Mouse (Mus musculus): ENCODE results near the gene Rnf220. TPM values are rescaled to one million over a fixed set of nuclear protein-coding genes. Genes with fewer than 3 reads are reported as not detected.

The Rnf220 gene
- polyA plus RNA-seq, 1 experiment from 2014 or later: 97.1 TPM

DNA sequence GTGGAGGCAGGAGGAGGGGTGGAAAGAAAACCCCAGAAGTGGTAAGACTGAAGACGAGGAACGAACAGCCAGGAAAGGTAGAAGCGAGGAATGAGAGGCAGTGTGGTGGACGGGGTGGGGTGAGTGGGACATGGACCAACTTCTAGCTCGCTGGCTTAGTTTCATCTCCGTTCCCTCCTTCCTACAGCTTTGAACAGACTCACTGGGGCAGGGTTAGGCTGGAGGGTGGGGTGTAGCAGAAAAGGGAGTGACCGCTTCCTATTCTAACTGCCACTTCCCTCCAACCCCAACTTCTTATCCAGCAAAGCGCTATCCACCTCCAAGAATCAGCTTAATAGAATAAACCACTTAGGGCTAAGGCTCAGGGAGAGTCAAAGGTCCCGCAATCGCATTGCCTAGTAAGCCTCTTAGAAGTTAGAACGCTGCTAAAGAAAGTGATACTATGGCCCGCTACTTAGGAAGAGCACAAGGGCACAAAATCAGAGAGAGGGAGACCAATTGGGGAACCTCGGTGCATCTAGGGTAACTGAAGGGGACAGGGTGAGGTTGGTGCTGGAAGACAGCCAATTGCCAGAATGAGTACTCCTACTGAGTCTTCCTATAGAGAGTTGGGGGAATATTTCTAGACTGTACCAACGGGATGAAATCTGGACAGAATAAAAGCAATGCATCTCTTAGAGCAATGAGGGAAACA, 23.4 kb downstream of the Rnf220 start:
- Histone ChIP-seq H3K9me3 (no peaks in the 10 kb centered on the region), H3K27ac (replicated peaks) (no peak overlapping the region), H3K36me3 (no peaks in the 10 kb centered on the region), H3K27me3 (peaks cover 79% of the 10 kb centered on the region), H3K4me1 (replicated peaks) (peaks cover 19% of the 10 kb centered on the region), H3K4me3 (no peak overlapping the region), H3K4me2 (no peak overlapping the region), H3K9ac (no peak overlapping the region)
- ATAC-seq (ENCODE audit: low read depth): no peak
- 87% methylated on average over 14 of the region's 14 CpGs for WGBS

DNA sequence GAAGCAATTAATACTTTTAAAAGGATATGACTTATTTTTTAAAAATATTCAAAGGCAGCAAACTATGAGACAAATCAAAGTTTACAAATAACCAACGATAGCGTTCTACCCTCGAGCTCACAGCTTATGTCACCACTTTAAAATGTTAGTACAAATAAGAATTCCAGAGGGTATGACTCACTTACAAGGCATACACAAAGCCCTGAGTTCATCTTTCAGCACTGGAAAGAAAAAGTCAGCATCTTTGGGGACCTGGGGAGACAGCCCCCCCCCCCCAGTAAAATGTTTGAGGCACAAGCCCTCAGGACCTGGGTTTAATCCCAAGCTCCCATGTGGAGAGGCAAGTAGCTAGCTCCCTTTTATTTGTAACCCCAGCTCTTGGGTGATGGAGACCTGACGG, 27.4 kb downstream of the Rnf220 start:
- 81% methylated on average over 4 of the region's 4 CpGs for WGBS
- no peak overlapping the region for H3K9ac ChIP-seq
- H3K36me3 ChIP-seq: no peaks in the 10 kb centered on the region
- H3K9me3 ChIP-seq: no peaks in the 10 kb centered on the region
- no peak overlapping the region for H3K27ac ChIP-seq (replicated peaks)
- no peak for ATAC-seq (ENCODE audit: low read depth)
- H3K4me2 ChIP-seq: no peak overlapping the region
- 0 out of 2 replicates have a peak, but pooled peaks cover 6% of the 10 kb centered on the region for H3K4me1 ChIP-seq (replicated peaks)
- H3K27me3 ChIP-seq: peaks cover 55% of the 10 kb centered on the region
- H3K4me3 ChIP-seq: no peak overlapping the region

DNA sequence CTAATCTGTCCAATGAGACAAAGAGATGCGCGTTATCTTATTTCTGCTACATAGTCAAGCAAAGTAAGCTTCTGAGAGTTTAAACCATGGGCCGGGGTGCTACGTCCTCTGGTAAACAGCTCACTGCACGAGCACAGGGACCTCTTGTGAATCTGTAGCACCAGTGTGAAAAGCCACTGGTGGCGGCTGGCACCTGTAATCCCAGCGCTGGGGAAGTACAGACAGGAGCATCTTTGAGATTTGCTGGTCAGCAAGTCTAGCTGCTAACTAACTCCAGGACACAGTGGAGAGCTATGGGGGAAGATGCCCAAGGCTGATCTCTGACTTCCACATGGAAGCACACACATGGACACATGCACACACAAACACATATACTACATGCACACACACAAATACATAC, 28.9 kb downstream of the Rnf220 start:
- 86% methylated on average over 7 of the region's 7 CpGs for whole genome bisulfite sequencing
- no peak for ATAC-seq (ENCODE audit: low read depth)

DNA sequence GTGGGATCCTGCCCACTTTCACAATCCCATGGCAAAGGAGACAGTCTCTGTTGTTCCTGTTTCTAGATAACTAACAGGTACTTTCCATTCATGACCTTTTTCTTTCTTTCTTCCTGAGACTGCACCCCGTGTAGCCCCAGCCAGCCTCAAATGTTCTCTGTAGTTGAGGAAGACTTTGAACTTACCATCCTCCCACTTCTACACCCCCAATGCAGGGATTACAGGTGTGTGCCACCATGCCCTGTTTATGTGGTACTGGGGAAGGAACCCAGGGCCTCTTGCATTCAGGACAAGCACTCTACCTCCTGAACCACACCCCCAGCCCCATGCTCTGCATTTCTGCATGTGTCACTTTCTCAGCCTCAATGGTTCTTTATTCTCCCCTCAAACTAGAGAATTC, 47.7 kb downstream of the Rnf220 start:
- peaks cover 9% of the 10 kb centered on the region for H3K27me3 ChIP-seq
- no peak overlapping the region for H3K27ac ChIP-seq (replicated peaks)
- ATAC-seq (ENCODE audit: low read depth): no peak
- H3K4me1 ChIP-seq (replicated peaks): no peaks in the 10 kb centered on the region
- H3K36me3 ChIP-seq: no peaks in the 10 kb centered on the region
- no peak overlapping the region for H3K4me2 ChIP-seq
- no peaks in the 10 kb centered on the region for H3K9me3 ChIP-seq
- H3K4me3 ChIP-seq: no peak overlapping the region
- no peak overlapping the region for H3K9ac ChIP-seq
- WGBS: 88% methylated on average over 1 of the region's 1 CpGs

More for the DNA sequence above, 28.9 kb downstream of the Rnf220 start:
- Histone ChIP-seq H3K4me2 (no peak overlapping the region), H3K4me1 (replicated peaks) (0 out of 2 replicates have a peak, but pooled peaks cover 6% of the 10 kb centered on the region), H3K9me3 (no peaks in the 10 kb centered on the region), H3K27me3 (peaks cover 42% of the 10 kb centered on the region), H3K9ac (no peak overlapping the region), H3K4me3 (no peak overlapping the region), H3K36me3 (no peaks in the 10 kb centered on the region), H3K27ac (replicated peaks) (no peak overlapping the region)

DNA sequence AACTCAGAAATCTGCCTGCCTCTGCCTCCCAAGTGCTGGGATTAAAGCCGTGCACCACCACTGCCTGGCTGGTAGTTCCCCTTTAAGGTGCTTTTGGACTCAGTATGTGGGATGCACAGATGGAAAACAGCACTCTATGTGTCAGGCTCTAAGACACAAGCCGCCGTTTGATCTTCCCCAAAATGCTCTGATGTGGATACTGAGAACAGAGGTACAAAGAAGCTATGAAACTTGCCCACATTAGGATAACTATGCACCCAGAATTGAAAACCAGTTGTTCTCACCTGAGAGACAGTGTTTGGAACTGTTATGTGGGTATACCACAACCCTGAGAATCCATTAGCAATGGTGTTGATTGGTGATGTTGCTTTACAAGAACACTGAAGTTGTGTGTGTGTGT, 48.9 kb downstream of the Rnf220 start:
- H3K27me3 ChIP-seq: peaks cover 9% of the 10 kb centered on the region
- H3K9ac ChIP-seq: no peak overlapping the region

DNA sequence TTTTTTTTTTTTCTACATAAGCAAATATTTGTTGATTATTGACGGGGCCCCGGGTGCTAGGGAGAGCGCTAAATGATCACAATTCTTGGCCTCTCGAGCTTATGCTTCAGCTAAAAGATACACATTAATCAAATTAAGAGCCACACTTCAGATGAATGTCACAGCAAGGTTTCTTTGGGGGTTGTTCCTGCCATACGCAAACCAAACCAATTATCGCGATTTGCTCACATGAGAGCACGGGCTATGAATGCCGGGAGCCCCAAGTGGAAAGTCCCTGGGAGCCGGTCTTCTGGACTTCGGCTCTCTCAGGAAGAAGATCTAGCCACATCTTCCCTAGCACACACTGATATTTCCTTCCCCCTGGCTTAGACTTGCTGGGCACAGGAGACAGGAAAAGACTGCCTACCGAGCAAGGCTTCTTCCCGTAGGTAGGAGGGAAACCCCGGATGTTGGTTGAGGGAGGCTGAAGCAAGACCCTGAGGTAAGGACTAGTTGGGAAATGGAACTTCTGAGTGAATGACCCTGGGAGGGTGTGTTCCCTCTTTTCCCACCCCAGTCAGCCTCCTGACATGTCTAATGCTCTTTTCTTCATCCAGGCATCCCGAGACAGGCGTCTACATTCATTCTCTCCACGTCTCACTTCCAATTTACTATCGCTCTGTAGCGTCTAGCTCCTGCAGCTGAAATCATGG, 51.2 kb downstream of the Rnf220 start:
- ATAC-seq (ENCODE audit: low read depth): no peak
- 85% methylated on average over 19 of the region's 19 CpGs for WGBS
- Histone ChIP-seq H3K36me3 (no peaks in the 10 kb centered on the region), H3K27me3 (peaks cover 19% of the 10 kb centered on the region), H3K27ac (replicated peaks) (no peak overlapping the region), H3K9me3 (no peaks in the 10 kb centered on the region), H3K4me3 (no peak overlapping the region), H3K9ac (no peak overlapping the region), H3K4me2 (no peak overlapping the region), H3K4me1 (replicated peaks) (no peaks in the 10 kb centered on the region)

More for the DNA sequence above, 48.9 kb downstream of the Rnf220 start:
- Histone ChIP-seq H3K4me3 (no peak overlapping the region), H3K4me1 (replicated peaks) (no peaks in the 10 kb centered on the region), H3K36me3 (no peaks in the 10 kb centered on the region), H3K27ac (replicated peaks) (no peak overlapping the region), H3K9me3 (no peaks in the 10 kb centered on the region), H3K4me2 (no peak overlapping the region)
- no peak for ATAC-seq (ENCODE audit: low read depth)
- 94% methylated on average over 3 of the region's 3 CpGs for WGBS

DNA sequence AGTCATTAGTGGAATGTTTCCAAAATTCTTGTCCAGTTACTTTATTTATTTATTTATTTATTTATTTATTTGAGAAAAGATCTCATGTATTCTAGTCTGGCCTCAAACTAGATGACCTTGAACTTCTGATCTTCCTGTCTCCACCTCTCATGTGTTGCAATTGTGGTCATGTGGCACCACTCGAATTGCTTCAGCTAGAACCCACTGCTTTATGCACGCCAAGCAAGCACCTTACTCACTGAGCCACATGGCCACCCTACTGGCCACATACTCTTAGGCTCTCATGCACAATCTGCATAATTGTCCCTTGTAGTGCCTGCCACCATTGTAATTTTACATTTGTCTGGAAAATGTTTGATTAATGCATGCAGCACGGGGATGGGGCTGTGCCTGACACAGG, 57.9 kb downstream of the Rnf220 start:
- H3K4me1 ChIP-seq (replicated peaks): no peaks in the 10 kb centered on the region
- H3K27ac ChIP-seq (replicated peaks): no peak overlapping the region
- no peak overlapping the region for H3K4me3 ChIP-seq
- H3K9ac ChIP-seq: no peak overlapping the region
- H3K9me3 ChIP-seq: no peaks in the 10 kb centered on the region
- H3K4me2 ChIP-seq: no peak overlapping the region
- 80% methylated on average over 3 of the region's 3 CpGs for WGBS
- ATAC-seq (ENCODE audit: low read depth): no peak
- H3K36me3 ChIP-seq: no peaks in the 10 kb centered on the region
- H3K27me3 ChIP-seq: peaks cover 66% of the 10 kb centered on the region

DNA sequence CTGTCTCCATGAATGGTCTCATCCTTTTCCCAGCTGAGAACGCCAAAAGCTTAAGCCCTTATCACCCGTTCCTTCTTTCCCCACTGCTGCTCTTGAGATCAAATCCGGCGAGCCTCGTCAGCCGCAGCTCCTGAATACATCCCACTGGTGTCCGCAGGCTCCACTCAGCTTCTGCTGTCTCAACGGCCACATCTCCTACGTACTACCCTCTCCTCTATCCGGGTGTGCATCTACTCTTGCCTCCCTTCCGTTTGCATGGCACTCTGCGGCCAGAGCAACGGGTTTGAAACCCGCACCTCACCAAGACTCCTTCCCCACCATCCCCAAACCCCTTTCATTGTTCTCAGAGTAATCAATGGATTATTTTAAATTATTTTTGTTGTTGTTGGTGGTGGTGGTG, 58.8 kb downstream of the Rnf220 start:
- no peak for ATAC-seq (ENCODE audit: low read depth)
- H3K9ac ChIP-seq: no peak overlapping the region
- H3K4me2 ChIP-seq: no peak overlapping the region
- no peaks in the 10 kb centered on the region for H3K9me3 ChIP-seq
- H3K27me3 ChIP-seq: peaks cover 75% of the 10 kb centered on the region
- no peak overlapping the region for H3K27ac ChIP-seq (replicated peaks)
- 87% methylated on average over 14 of the region's 14 CpGs for WGBS
- no peaks in the 10 kb centered on the region for H3K36me3 ChIP-seq
- no peak overlapping the region for H3K4me3 ChIP-seq
- no peaks in the 10 kb centered on the region for H3K4me1 ChIP-seq (replicated peaks)

DNA sequence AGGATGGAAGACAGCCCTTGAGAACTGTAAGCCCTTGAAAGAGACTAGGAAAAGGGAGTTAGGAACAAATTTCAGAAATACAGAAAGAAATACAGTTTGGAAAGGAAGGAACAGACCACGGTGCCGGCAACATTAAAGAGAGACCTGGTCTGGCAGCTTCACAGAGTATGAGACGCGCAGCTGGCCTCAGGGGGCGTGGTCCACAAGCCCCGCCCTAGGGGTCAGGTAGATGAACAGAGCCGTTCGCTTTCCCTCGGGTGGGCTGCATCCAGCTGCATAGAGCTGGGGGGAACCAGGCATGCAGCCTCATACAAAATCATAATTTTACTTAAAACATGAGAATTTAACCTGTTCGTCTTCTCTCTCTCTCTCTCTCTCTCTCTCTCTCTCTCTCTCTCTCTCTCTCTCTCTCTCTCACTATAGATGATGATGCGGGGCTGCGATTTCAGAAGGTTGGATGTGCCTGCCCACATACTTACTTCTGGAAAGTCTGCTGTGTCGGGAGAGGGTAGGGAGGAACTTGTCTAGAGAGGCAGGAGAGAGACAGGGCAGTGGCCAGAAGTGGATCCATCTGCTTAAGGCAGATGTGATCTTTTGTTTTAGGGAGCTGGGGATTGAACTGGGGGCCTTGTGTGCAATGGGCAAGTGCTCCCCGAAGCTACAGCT, 59.7 kb downstream of the Rnf220 start:
- Histone ChIP-seq H3K36me3 (no peaks in the 10 kb centered on the region), H3K4me2 (no peak overlapping the region), H3K9ac (no peak overlapping the region), H3K9me3 (no peaks in the 10 kb centered on the region), H3K4me3 (no peak overlapping the region), H3K27ac (replicated peaks) (no peak overlapping the region), H3K27me3 (peaks cover 81% of the 10 kb centered on the region), H3K4me1 (replicated peaks) (no peaks in the 10 kb centered on the region)
- WGBS: 38% methylated on average over 14 of the region's 14 CpGs
- no peak for ATAC-seq (ENCODE audit: low read depth)

DNA sequence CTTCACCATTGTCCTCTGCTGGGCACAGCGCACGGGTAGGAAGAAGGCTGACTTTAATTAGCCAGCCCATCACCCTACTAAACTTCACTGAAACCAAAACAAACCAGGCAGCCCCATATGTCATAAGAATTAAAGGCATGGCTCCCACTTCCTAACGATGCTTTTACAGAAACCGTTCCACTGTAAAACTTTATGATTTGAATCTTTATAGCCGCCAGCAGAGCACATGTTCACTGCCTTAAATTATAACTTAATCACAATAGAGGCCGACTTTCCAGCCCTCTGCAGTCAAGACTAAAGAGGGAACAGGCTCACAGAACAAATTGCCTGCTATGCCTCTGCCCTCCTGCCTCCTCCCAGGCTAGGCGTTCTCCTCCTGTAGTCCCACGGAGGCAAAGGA, 62.5 kb downstream of the Rnf220 start:
- Histone ChIP-seq H3K4me3 (no peak overlapping the region), H3K27me3 (peaks cover 94% of the 10 kb centered on the region), H3K4me1 (replicated peaks) (no peaks in the 10 kb centered on the region), H3K27ac (replicated peaks) (no peak overlapping the region), H3K9me3 (no peaks in the 10 kb centered on the region), H3K9ac (no peak overlapping the region), H3K4me2 (no peak overlapping the region), H3K36me3 (no peaks in the 10 kb centered on the region)
- WGBS: 49% methylated on average over 8 of the region's 8 CpGs
- ATAC-seq (ENCODE audit: low read depth): no peak

DNA sequence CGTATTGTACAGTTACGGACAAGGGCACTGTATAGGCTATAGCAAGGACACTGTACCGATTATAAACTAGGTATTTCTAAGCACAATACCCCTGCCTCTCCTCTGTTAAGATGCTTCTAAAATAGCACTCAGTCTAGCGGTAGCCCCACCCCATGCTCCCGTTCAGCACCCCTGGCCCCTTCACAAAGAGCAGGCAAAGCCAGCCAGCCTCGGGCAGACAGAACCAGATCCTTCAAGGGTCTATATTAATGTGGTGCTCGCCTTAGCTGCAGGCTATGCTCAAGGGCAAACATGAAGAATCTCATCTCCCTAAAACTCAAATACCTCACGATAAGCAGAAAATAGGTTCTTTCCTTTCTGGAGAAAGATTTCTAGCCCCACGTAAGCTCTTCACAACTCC, 67.2 kb downstream of the Rnf220 start:
- H3K27ac ChIP-seq (replicated peaks): no peak overlapping the region

DNA sequence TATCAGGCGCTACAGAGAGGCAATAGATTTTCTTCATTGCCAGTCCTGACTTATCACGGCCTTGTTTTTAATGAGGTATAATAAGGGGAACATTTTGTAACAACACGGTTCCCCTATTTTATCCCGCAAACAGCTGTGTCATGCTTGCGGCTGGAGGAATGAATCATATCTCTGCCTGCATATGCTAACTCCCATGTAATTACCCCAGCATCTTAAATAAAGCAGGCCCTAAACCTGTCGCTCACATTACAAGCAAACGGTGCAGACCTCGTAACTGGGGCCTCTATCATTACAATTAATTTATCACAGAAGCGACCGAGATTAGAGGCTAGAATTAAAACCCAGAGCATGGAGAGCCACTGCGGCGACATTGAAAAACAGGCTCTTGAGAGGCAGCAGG, 69.3 kb downstream of the Rnf220 start:
- H3K27me3 ChIP-seq: peaks cover 94% of the 10 kb centered on the region
- 33% methylated on average over 12 of the region's 12 CpGs for WGBS
- no peak overlapping the region for H3K27ac ChIP-seq (replicated peaks)

More for the DNA sequence above, 67.2 kb downstream of the Rnf220 start:
- Histone ChIP-seq H3K4me3 (no peak overlapping the region), H3K9me3 (no peaks in the 10 kb centered on the region), H3K36me3 (no peaks in the 10 kb centered on the region), H3K9ac (no peak overlapping the region), H3K4me2 (no peak overlapping the region), H3K4me1 (replicated peaks) (peaks cover 16% of the 10 kb centered on the region), H3K27me3 (peaks cover 96% of the 10 kb centered on the region)
- no peak for ATAC-seq (ENCODE audit: low read depth)
- WGBS: 77% methylated on average over 9 of the region's 9 CpGs

More for the DNA sequence above, 69.3 kb downstream of the Rnf220 start:
- no peaks in the 10 kb centered on the region for H3K9me3 ChIP-seq
- peaks cover 16% of the 10 kb centered on the region for H3K4me1 ChIP-seq (replicated peaks)
- no peak overlapping the region for H3K4me3 ChIP-seq
- H3K4me2 ChIP-seq: no peak overlapping the region
- no peak overlapping the region for H3K9ac ChIP-seq
- H3K36me3 ChIP-seq: no peaks in the 10 kb centered on the region
- ATAC-seq (ENCODE audit: low read depth): peak; percentile 61; the same call in 1 of the 2 replicates
